Mouse (Mus musculus) CD8-positive naive resting alpha-beta T cell, adult 2 months (primary cell): Measurements from ENCODE around the gene Rab40b.
A peak's percentile ranks its signal among the peaks of the same experiment; 100 is the strongest.

Experiments used
- DNase-seq, 2 experiments: peaks; one replicate each; pipeline ENCODE4 v3.0.0; 2022; ENCODE audit warnings: low read depth in 2 of 2, low spot score in 2 of 2

The Rab40b gene

GRCm38 (mm10) chr11:121387750-121388553 lies at the start of gene Rab40b:
TSS of gene Rab40b (minus strand) at chr11:121388251.
- no peak for DNase-seq

GRCm38 (mm10) chr11:121437236-121437635 lies 49.2 kb upstream of the Rab40b start:
- no peak for DNase-seq

GRCm38 (mm10) chr11:121434156-121435155 lies 46.4 kb upstream of the Rab40b start, which contains the start of gene Fn3k:
TSS of gene Fn3k (plus strand) at chr11:121434913.
- DNase-seq, result peak; percentile 79 to 88

GRCm38 (mm10) chr11:121433397-121433796 lies 45.3 kb upstream of the Rab40b start:
- DNase-seq, result no peak

GRCm38 (mm10) chr11:121421553-121422173 lies 33.6 kb upstream of the Rab40b start:
- peak in 1 of 2 experiments; percentile 1 for DNase-seq

- peak; percentile 94 to 99 for DNase-seq
These were observed 32.9 kb upstream of the Rab40b start, which contains the start of gene Fn3krp for GRCm38 (mm10) chr11:121420830-121421552. TSS of gene Fn3krp (plus strand) at chr11:121421401.

- no peak for DNase-seq
These were observed 32.3 kb upstream of the Rab40b start for GRCm38 (mm10) chr11:121420379-121420778.

- DNase-seq, result no peak
These were observed 30.9 kb upstream of the Rab40b start for GRCm38 (mm10) chr11:121418932-121419331.

- DNase-seq, result no peak
These were observed 29.9 kb upstream of the Rab40b start for GRCm38 (mm10) chr11:121417971-121418370.

GRCm38 (mm10) chr11:121415351-121415750 lies 27.3 kb upstream of the Rab40b start:
- DNase-seq, result no peak

GRCm38 (mm10) chr11:121414762-121415161 lies 26.7 kb upstream of the Rab40b start:
- DNase-seq, result no peak

- no peak for DNase-seq
These were observed 19.5 kb upstream of the Rab40b start for GRCm38 (mm10) chr11:121407366-121408155.

GRCm38 (mm10) chr11:121392405-121392804 lies 4.4 kb upstream of the Rab40b start:
- no peak for DNase-seq

GRCm38 (mm10) chr11:121390793-121391192 lies 2.7 kb upstream of the Rab40b start:
- no peak for DNase-seq

- no peak for DNase-seq
These were observed 499 bp upstream of the Rab40b start for GRCm38 (mm10) chr11:121388554-121388945.

- no peak for DNase-seq
These were observed 7.8 kb downstream of the Rab40b start for GRCm38 (mm10) chr11:121380294-121380693.

- no peak for DNase-seq
These were observed 9.4 kb downstream of the Rab40b start for GRCm38 (mm10) chr11:121378644-121379043.

GRCm38 (mm10) chr11:121373305-121373704 lies 14.7 kb downstream of the Rab40b start:
- DNase-seq, result no peak

GRCm38 (mm10) chr11:121370337-121370994 lies 17.6 kb downstream of the Rab40b start:
- no peak for DNase-seq
